Mouse (Mus musculus) CD4-positive, CD25-positive, alpha-beta regulatory T cell, adult 2 months (primary cell): ENCODE data around the gene Fam49a.
"Not testable (repeated sequence)": the region's sequence is repeated elsewhere in the genome, so short reads cannot be mapped to it uniquely, and the experiment has no call there.

Experiments used
- DNase-seq: peaks from one replicate; pipeline ENCODE4 v3.0.0-alpha.2; 2012; ENCODE audit warnings: low read depth, low spot score

Fam49a gene

GRCm38 (mm10) chr12:12314326-12314725 is 52.4 kb downstream of the Fam49a start:
- no peak for DNase-seq

DNA sequence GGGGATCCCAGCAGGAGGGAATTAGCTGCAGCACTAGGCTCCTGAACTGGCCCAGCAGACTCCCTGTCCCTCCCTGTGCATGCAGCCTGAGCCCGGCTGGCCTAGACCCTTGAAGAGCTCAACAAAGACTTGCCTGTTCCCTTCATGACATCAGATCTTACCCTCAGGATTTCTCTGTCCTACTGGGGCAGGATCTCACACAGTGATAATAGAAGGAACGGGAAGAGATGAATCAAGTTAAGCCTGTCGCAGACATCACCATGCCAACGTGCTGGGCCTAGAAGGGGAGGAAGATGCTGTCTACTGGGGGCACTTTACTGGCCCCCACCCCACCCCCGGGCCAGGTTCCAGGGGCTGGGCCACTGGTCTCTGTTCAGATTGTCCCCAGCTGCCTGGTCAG is 53.1 kb downstream of the Fam49a start:
- DNase-seq, result no peak

DNA sequence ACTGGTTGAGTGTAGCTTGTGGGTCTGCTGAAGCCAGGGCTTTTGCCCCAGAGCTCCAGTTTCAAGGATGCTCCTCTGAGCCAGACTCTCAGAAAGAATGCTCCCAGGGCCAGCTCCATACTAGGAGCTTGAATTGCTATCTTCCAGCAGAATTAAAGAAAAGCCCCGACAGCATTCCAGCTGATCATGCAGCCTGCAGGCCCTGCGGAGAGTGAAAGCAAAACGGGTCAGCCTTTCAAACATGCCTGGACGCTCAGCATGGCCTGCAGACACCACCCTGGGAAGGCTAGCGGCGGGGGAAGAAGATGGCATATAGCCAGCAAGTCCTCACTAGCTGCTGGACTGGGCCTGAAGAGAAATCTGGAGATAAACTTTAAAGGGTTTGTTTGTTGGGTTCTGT is 55.0 kb downstream of the Fam49a start:
- DNase-seq, result no peak

- no peak for DNase-seq
These were observed 55.7 kb downstream of the Fam49a start for GRCm38 (mm10) chr12:12317606-12318005.

DNA sequence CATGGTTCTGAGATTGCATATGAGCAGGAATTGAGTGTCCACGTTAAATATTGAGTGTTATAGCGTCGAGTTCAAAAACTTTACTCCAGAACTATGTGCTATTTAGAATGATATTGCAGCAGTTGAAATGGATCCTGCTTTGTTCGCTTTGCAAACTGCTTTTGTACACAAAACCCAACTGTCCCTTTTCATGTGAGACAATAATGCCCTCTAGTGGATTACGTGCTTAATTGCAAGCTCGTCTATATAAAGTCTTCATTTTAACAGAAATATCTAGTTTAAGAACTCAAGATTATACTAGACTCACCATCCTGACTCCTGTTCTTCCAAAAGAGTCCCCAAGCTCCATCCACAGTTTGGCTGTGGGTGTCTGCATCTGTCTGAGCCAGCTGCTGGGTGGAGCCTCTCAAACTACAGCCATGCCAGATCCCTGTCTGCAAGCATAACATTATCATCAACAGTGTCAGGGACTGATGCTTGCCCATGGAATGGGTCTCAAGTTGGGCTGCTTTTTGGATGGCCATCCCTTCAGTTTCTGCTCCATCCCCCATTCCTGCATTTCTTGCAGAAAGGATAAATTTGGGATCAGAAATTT is 56.3 kb downstream of the Fam49a start:
- peak; percentile 72 for DNase-seq

GRCm38 (mm10) chr12:12320693-12321092 is 58.8 kb downstream of the Fam49a start:
- no peak for DNase-seq

DNA sequence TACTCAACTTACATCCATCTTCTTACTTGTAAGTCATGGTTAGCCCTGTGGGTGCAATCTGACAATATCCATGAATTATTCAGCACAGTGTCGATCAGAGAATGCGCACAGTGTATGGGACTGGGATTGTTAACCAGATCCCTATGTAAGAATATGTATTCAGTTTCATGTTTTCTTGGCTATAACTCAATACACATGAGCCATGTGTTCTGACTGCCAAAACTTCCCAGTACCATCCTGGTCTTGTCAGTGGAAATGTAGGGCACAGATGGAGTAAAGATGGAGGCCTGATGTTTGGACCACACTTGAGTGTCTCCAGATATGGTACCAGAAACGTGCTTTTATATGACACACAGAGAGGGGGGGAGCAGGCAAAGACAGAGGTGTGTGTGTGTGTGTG is 59.2 kb downstream of the Fam49a start:
- no peak for DNase-seq

- DNase-seq, result no peak
These were observed 61.1 kb downstream of the Fam49a start for GRCm38 (mm10) chr12:12323084-12323483.

- DNase-seq, result peak; percentile 87
These were observed 61.8 kb downstream of the Fam49a start for GRCm38 (mm10) chr12:12323616-12324223.

DNA sequence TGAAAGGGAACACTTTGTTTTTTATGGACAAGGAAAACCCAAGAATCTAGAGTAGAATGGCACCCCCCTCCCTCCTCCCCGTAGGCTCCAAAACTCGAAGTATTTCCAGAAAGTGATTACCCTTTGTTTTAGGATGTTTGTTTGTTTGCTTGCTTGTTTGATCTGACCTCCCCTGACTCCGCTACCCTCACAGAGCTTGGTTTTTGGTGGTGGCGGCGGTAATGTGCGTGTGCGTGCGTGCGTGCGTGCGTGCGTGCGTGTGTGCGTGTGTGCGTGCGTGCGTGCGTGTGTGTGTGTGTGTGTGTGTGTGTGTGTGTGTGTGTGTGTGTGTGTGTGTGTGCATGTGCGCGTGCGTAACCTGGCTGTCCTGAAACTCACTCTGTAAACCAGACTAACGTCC is 62.3 kb downstream of the Fam49a start:
- not testable (repeated sequence) for DNase-seq

- DNase-seq, result no peak
These were observed 71.8 kb downstream of the Fam49a start for GRCm38 (mm10) chr12:12333526-12334310.

GRCm38 (mm10) chr12:12334486-12334885 is 72.5 kb downstream of the Fam49a start:
- no peak for DNase-seq

DNA sequence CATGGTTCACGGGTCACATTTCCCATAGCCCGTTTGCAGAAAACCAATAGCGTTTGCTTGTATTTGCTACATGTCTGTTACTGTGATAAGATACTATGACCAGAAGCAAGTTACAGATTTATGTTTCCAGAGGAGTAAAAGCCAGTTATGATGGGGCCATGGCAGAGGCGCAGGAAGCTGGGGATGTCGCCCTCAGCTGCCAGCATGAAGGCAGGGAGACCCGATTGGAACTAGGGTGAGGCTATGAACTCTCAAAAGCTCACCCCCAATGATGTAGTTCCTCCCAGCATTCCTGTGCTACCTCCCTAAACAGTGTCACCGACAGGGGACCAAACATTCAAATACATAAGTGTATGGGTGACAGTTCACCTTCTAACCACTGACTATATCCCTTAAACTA is 73.6 kb downstream of the Fam49a start:
- DNase-seq, result no peak

- no peak for DNase-seq
These were observed 75.4 kb downstream of the Fam49a start for GRCm38 (mm10) chr12:12337378-12337777.

GRCm38 (mm10) chr12:12343320-12343719 is 81.4 kb downstream of the Fam49a start:
- DNase-seq, result no peak

DNA sequence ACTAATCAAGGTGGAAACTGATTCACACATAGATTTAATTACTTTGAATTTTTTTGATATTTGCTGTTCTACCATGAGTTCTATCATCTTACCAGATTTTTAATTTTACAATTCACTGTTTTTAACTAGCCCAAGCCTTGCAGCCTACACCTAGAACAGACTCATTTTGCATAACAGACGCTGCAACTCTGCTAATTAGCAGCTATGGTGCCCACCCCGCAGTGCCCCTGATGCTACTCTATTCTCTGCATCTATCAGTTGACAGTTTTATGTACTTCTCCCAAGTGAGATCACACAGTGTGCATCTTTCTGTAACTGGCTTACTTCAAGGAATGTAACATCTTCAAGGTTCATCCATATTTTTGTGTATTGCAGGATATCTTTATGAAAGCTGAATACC is 86.7 kb downstream of the Fam49a start:
- no peak for DNase-seq

DNA sequence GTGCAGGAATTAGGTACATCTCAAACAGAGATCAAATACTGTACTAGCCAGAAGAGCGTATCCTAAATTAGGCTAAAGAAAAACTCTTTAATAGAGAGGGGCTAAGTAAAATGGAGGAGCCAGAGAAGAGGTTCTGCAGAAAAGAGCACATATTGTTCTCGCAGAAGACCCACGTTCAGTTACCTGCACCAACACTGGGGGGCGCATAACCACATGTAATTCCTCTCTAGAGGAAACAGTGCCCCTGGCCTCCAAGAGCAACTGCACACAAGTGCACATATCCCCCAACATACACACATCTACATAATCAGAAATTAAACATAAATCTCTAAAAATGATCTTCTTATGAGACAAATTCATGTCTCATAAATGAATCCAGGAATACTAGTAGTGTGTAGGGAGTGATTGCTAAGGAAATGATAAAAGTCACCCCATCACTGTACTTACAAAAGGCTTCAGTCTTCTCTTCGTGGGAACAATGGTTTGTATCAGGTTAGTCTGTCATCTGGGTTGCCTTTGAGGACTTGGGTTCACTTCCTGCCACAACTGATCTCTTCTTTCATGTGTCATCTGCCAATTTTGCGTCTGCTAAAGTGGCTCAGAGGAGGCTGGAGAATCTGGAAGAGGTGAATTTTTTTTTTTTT is 87.8 kb downstream of the Fam49a start:
- DNase-seq, result peak; percentile 57

DNA sequence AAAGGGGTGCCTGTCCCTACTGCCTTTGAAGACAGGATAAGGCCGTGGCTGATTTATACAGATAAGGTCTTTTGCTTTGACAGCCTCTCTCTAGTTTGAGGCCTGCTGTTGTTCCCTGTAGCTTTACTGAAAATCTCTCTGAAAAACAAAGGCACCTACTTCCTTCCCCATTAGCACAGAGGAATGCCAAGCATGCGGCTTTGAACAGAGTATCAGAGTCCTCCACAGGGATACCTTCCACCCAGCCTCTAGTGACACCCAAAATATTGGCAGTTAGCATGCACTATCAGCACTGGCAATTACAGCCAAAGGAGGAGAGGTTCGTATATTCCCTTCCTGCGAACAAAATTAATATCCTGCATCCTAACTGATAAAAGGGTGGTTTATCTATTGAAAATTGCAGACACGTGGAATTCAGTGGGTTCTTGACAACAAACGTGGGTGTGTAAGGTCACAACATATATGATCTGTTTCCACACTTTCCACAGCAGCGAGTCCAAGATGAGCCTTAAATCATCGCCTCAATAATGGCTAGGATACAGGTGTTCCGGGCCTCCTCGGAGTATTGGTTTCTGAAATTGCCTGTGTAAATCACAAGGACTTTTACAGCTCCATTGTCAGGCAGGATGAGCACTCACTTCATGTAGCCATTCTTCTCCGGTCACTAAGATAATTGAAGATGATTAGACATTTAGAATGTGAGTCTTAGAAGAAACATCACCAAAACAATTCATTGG is 90.0 kb downstream of the Fam49a start:
- DNase-seq, result no peak

GRCm38 (mm10) chr12:12354115-12354653 is 92.2 kb downstream of the Fam49a start:
- no peak for DNase-seq

GRCm38 (mm10) chr12:12356048-12356447 is 94.1 kb downstream of the Fam49a start:
- no peak for DNase-seq

- DNase-seq, result no peak
These were observed 94.5 kb downstream of the Fam49a start for GRCm38 (mm10) chr12:12356463-12356862.
